Mouse (Mus musculus) limb, embryonic 13.5 days (tissue): ENCODE results near the gene Palld. TPM values are rescaled to one million over a fixed set of nuclear protein-coding genes. Genes with fewer than 3 reads are reported as not detected.

Experiments
- ATAC-seq: fragments of 200-750 bp; cut with Nextera tagmentation; 2 replicates; pipeline ENCODE4 v1.8.0; 2017; ENCODE audit warnings: low read depth, moderate number of reproducible peaks, moderate TSS enrichment; ENCODE audit not compliant: low FRiP score
- H3K27ac ChIP-seq: fragments of 300-500 bp; sonication (generic); 2 replicates; pipeline ENCODE4 v1.5.1; 2015; ENCODE audit warnings: inconsistent platforms, mild to moderate bottlenecking, moderate library complexity
- H3K27me3 ChIP-seq: fragments of 300-500 bp; sonication (generic); 2 replicates; pipeline ENCODE4 v1.6.1; 2015; ENCODE audit warnings: mild to moderate bottlenecking, inconsistent platforms
- H3K36me3 ChIP-seq: fragments of 300-500 bp; sonication (generic); 2 replicates; pipeline ENCODE4 v1.6.1; 2015; ENCODE audit warnings: inconsistent platforms, mild to moderate bottlenecking, moderate library complexity
- H3K4me1 ChIP-seq: fragments of 300-500 bp; sonication (generic); 2 replicates; pipeline ENCODE4 v1.6.1; 2015; ENCODE audit warnings: inconsistent platforms
- H3K4me2 ChIP-seq: fragments of 300-500 bp; sonication (generic); replicated peaks from 2 replicates; pipeline ENCODE4 v1.6.1; 2015; ENCODE audit warnings: inconsistent platforms, mild to moderate bottlenecking, moderate library complexity
- H3K4me3 ChIP-seq: fragments of 300-500 bp; sonication (generic); 2 replicates; pipeline ENCODE4 v1.5.1; 2015; ENCODE audit warnings: moderate library complexity, mild to moderate bottlenecking, inconsistent platforms
- H3K9ac ChIP-seq: fragments of 300-500 bp; sonication (generic); 2 replicates; pipeline ENCODE4 v1.6.1; 2015; ENCODE audit warnings: mild to moderate bottlenecking, inconsistent platforms
- H3K9me3 ChIP-seq: fragments of 300-500 bp; sonication (generic); 2 replicates; pipeline ENCODE4 v1.6.1; 2016; ENCODE audit warnings: inconsistent platforms
- WGBS: fragments of 180-500 bp; shearing (Covaris S2); methylation state at CpG from one replicate; pipeline ENCODE4 v1.1.7; 2015; 5-methylcytosine and 5-hydroxymethylcytosine counted together
- polyA plus RNA-seq: library from polyadenylated mRNA; unstranded; fragments of >200 nt; fragmentation: Nextera tagmentation; extraction: Ambion mirVana; gene quantifications from 2 replicates; pipeline ENCODE4 v1.2.1, GENCODE M21; 2015

The Palld gene
- polyA plus RNA-seq, 1 experiment from 2014 or later, result 116 TPM

DNA sequence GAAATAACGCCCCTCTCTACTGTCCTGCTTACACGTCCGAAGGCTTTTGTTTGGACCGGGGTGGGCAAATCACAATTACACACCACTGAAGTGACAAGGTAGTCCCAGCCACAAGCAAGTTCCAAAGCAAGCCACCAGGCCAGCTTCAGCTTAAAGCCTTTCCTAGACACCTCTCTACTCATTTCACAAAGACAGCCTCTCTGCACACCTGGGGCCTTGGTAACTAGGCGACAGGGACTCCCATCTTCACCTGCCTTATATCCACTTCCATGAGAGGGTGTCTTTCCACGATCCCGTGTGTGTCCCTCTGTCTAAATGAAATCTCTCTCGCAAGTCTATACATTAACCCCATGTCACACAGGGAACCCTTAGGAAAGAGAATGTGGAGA, 142.3 kb downstream of the Palld start:
- Histone ChIP-seq H3K4me3 (peak overlapping the region; percentile 69), H3K27me3 (peaks cover 5% of the 10 kb centered on the region; the same call in 1 of the 2 replicates), H3K36me3 (peaks cover 10% of the 10 kb centered on the region; the same call in 1 of the 2 replicates), H3K4me1 (peaks cover 42% of the 10 kb centered on the region), H3K9me3 (no peaks in the 10 kb centered on the region), H3K27ac (peak overlapping the region; percentile 87), H3K9ac (peak overlapping the region; percentile 87), H3K4me2 (peak overlapping the region; percentile 74)
- ATAC-seq, result peak; percentile 17
- 12% methylated on average over 8 of the region's 8 CpGs for WGBS

DNA sequence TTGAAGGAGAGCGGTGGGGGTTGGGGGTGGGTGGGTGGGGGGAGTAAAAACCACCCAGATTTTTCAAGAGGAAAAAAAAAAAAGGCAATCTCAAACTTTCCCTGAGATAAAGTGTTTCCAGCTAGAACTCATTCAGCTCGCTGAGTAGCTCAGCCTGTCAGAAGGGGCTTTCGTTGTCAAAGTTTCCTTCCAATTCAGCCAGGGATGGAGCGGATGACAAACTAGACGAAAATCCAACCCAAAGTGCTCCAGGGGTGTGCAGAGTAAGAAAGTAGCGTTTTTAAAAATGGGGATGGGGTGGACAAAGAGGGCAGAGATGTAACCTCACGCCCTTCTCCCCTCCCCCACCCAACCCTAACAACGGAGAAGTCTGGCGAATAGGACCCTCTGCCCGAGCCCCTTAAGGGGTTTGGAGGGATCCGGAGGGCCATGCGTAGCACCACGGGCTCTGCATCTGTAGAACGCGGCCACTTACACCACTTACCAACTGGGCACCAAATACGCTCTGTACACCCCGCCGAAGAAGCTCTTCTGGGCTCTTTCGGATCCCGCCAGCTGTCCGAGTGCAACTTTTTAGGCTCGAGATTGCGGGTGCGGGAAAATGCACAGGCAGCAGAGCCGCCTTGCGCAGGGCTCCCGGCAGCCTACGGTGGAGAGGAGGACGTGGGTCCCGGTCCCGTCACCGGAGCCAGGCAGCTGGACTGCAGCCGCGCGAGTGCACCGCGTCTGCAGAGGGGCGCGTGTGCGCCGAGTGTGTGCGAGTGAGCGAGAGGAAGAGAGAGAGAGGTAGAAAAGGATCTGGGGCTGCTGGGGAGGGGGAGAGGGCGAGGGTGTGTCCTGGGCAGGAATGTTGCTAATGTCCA, 142.9 kb downstream of the Palld start:
- H3K4me1 ChIP-seq, result peaks cover 44% of the 10 kb centered on the region
- H3K36me3 ChIP-seq, result peaks cover 15% of the 10 kb centered on the region; the same call in 1 of the 2 replicates
- peaks cover 5% of the 10 kb centered on the region; the same call in 1 of the 2 replicates for H3K27me3 ChIP-seq
- H3K4me3 ChIP-seq, result peak overlapping the region; percentile 69
- H3K9me3 ChIP-seq, result no peaks in the 10 kb centered on the region
- H3K9ac ChIP-seq, result peak overlapping the region; percentile 87
- peak overlapping the region; percentile 74 for H3K4me2 ChIP-seq
- under 1% methylated on average over 44 of the region's 44 CpGs for WGBS
- peak; percentile 81 for ATAC-seq
- peak overlapping the region; percentile 87 for H3K27ac ChIP-seq

DNA sequence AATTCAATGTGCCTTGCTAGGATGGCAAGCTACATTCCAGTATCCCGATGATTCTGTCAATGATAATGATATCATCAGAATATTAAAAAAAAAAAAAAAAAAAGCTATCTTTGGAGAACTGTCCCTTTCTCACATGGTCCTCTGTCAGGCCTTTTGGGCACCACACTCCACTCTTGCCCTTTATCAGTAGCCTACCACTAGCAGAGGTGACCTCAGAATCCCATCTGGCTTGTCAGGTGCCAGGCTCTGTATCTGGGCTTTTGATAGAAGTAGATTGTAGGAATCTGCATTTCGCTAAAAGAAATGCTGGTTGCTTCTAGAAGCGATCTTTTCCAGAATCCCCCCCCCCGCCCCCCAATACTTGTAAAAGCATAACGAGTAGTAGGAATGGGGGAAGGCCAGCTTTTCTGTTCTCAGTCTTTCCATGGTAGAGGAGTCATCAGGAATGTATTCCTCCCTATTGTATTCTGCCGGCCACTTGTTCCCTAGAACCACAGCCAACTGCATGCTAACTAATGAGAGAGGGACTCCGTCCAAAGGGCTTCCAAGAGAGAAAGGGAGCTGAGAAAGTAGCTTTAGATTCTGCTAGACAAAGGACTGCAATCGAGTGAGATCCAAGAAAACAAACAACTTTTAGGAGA, 143.7 kb downstream of the Palld start:
- peaks cover 5% of the 10 kb centered on the region; the same call in 1 of the 2 replicates for H3K27me3 ChIP-seq
- H3K4me3 ChIP-seq, result peak overlapping the region; percentile 69
- H3K27ac ChIP-seq, result peak overlapping the region; percentile 72
- no peaks in the 10 kb centered on the region for H3K9me3 ChIP-seq
- ATAC-seq, result no peak
- H3K36me3 ChIP-seq, result peaks cover 15% of the 10 kb centered on the region; the same call in 1 of the 2 replicates
- H3K9ac ChIP-seq, result peak overlapping the region; percentile 87
- peaks cover 44% of the 10 kb centered on the region for H3K4me1 ChIP-seq
- H3K4me2 ChIP-seq, result peak overlapping the region; percentile 74
- 22% methylated on average over 8 of the region's 8 CpGs for WGBS

DNA sequence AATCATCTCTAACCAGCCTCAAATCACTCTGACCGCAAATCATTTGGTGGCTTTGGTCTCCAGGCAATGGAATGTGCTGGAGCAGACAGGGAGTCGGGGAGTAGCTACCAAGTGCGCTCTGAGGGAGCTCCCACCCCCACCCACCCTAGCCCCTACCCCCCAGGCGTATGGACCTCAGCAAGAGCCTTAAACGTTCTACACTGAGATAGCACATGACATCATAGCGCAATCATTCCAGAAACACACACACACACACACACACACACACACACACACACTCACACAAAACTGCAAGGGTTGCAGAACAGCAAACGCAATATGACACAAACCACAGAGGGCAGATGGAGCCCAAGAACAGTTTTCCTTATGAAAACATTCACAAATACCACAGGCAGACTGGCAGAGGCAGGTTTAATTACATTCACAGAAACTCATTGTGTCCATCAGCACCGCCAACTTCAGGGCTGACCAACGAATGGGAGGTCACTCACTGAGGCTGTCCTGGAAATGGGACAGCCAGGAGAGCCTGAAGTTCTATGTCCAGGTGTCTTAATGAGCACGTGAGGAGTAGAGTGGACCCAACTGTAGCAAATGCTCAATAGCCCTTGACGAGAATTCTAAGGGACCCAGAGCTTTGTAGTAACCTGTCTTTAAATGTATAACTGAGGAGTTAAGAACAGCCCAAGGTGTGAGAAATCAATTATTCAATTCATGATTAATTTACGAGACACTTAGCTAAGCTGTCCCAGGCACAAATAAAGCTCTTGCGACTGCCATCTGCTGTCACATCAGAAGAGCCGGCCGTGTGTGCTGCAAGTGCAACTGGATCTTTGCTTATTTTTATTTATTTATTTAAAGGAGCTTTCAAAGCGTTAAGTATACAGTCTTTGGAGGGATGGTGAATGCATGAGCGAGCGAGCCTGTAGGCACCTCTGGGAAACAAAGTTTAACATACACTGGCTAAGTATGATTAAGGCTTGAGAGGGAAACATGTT, 145.2 kb downstream of the Palld start:
- peak overlapping the region; percentile 53 for H3K9ac ChIP-seq
- peaks cover 22% of the 10 kb centered on the region for H3K36me3 ChIP-seq
- H3K27ac ChIP-seq, result peak overlapping the region; percentile 72
- H3K27me3 ChIP-seq, result peaks cover 5% of the 10 kb centered on the region; the same call in 1 of the 2 replicates
- whole genome bisulfite sequencing, result 9% methylated on average over 18 of the region's 18 CpGs
- peaks cover 44% of the 10 kb centered on the region for H3K4me1 ChIP-seq
- no peaks in the 10 kb centered on the region for H3K9me3 ChIP-seq
- H3K4me2 ChIP-seq, result peak overlapping the region; percentile 74
- ATAC-seq, result peak; percentile 62
- H3K4me3 ChIP-seq, result peak overlapping the region; percentile 69

DNA sequence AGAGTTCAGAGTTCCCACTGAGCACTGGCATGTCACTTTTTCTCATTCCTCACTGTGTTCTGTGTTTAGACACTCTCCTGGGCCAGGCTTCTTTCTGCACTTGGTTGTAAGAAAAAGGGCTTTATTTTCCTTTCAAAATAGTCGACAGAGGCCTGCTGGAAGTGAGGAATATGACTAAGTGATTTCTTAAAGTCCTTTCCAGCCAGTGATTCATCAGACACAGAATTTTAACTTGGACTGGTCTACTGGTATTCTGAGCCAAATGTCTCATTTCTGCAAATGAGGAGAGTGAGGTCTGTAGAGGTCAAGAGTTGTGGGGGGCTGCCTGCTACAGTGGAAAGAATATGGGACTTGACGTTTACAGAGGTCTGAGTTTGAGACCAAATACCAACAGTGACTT, 147.3 kb downstream of the Palld start:
- Histone ChIP-seq H3K4me2 (no peak overlapping the region), H3K36me3 (peaks cover 41% of the 10 kb centered on the region), H3K4me1 (peaks cover 43% of the 10 kb centered on the region), H3K9me3 (no peaks in the 10 kb centered on the region), H3K4me3 (no peak overlapping the region), H3K27me3 (no peaks in the 10 kb centered on the region), H3K9ac (no peak overlapping the region), H3K27ac (no peak overlapping the region)
- WGBS, result 76% methylated on average over 2 of the region's 2 CpGs
- ATAC-seq, result no peak

DNA sequence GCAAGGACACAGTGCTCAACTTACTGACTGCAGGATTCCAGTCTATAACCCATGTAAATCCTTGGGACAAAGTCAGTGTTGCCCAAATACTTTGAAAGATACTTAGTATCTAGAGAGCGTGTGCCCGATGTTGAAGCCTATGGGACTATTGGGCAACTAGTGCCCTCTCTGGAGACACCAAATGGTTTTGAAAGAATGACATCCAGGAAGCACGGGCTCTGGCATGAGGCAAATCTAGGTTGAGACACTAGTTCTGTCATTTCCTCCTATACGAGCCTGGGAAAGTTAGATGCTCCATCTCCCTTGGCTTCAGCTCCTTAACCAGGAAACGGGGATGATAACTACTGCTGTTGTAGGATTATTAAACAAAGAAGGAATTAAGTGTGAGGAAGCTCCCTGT, 155.4 kb downstream of the Palld start:
- peaks cover 5% of the 10 kb centered on the region; the same call in 1 of the 2 replicates for H3K9me3 ChIP-seq
- no peak overlapping the region for H3K9ac ChIP-seq
- 90% methylated on average over 5 of the region's 5 CpGs for WGBS
- peaks cover 40% of the 10 kb centered on the region for H3K4me1 ChIP-seq
- H3K27ac ChIP-seq, result no peak overlapping the region
- H3K36me3 ChIP-seq, result peaks cover 27% of the 10 kb centered on the region
- H3K4me2 ChIP-seq, result no peak overlapping the region
- no peak overlapping the region for H3K4me3 ChIP-seq
- H3K27me3 ChIP-seq, result no peaks in the 10 kb centered on the region
- no peak for ATAC-seq

DNA sequence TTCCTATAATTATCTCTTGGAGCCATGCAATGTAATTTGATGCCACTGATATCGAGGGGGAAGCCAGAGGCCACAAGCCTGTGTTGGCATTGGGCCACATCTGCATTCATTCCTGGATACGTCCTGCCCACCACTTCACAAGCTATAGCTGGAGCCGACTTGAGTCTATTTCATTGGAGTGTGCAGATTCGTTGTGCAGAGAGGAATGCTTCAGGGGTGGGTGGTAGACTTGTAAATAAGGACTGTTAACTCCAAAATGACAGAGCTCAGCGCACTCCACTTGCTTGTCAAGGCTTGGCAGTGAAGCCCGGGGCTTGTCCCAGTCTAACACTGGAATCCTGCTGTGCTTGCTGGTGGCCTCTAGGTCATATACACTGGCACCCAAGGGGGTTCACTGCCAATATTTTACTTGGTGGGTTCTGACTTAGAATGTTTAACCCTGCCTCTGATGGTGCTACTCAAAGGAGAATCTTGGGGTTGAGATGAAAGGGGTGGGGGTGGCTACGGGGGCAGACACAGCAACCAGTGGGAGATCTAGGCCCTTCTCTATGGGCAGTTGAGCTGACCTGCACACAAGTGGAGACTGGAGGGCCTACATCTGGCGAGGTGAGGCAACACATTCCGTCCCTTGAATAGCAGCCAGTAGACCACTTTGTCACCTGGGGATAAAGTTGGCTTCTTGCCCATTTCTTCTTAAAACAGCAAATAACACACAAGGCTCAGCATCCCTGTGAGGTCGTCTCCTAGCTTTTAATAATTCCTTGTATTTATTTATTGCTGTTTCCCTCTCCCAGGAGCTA, 157.1 kb downstream of the Palld start:
- H3K4me2 ChIP-seq, result peak overlapping the region; percentile 34
- WGBS, result 10% methylated on average over 10 of the region's 10 CpGs
- H3K4me1 ChIP-seq, result peaks cover 40% of the 10 kb centered on the region
- peaks cover 5% of the 10 kb centered on the region; the same call in 1 of the 2 replicates for H3K9me3 ChIP-seq
- ATAC-seq, result peak; percentile 86
- H3K27ac ChIP-seq, result peak overlapping the region; percentile 40
- H3K4me3 ChIP-seq, result no peak overlapping the region
- no peak overlapping the region for H3K9ac ChIP-seq
- peaks cover 12% of the 10 kb centered on the region for H3K36me3 ChIP-seq
- no peaks in the 10 kb centered on the region for H3K27me3 ChIP-seq

DNA sequence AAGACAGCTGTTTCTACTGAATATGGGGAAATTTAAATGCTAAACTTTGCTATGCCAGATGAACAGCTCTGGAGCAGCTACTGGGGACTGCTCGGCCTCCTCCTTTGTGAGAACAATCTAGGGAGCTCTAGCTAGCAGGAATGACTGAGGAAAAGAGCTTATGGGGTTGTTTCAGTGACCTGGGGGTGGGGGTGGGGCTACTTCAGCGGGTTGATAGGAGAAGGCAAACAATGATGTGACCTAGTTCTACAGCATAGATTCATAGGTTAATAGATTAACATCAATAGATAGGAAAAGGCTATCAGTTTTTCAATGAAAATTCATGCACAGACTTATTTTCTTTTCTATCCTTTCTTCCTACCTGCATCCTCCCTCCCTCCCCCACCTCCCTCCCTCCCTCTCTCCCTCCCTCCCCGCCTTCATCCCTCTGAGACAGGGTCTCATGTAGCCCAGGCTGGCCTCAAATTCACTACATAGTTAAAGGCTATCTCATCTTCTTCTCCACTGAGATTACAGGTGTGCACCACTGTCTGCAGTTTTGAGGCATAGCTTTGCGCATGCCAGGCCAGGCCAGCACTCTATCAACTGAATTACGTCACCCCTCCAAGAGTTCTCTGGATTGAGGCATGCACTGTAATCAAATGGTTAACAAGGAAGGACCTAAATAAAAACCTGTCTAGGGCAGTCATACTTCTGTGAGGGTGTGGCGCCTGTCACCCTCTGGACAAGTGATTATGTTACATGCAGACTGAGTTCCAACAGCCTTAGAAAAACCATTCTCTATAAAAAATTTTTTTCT, 158.5 kb downstream of the Palld start:
- H3K4me3 ChIP-seq, result no peak overlapping the region
- peaks cover 40% of the 10 kb centered on the region for H3K4me1 ChIP-seq
- no peak overlapping the region for H3K9ac ChIP-seq
- no peak overlapping the region for H3K4me2 ChIP-seq
- ATAC-seq, result no peak
- peaks cover 4% of the 10 kb centered on the region; the same call in 1 of the 2 replicates for H3K9me3 ChIP-seq
- H3K27ac ChIP-seq, result no peak overlapping the region
- no peaks in the 10 kb centered on the region for H3K27me3 ChIP-seq
- H3K36me3 ChIP-seq, result no peaks in the 10 kb centered on the region
- WGBS, result 65% methylated on average over 6 of the region's 6 CpGs

DNA sequence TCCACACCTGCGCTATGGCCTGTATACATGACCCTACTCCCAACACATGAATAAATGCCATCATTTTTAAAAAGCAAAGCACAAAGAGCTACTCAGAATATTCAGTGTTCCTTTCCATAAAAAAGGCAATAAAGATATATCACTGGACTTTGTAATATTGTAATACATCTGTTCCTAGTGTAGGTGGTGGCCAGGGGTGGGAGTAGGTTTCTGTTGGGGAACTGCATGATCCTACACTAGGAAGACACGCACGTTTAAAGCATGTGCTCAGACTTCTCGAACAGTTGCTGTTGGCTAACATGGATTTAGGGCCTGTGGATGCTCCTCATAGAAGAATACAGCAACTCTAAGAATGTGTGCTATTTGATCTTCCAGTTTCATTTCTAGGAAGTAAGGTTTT, 165.0 kb downstream of the Palld start:
- H3K9me3 ChIP-seq, result peaks cover 4% of the 10 kb centered on the region; the same call in 1 of the 2 replicates
- 0 out of 2 replicates have a peak, but pooled peaks cover 3% of the 10 kb centered on the region for H3K36me3 ChIP-seq
- no peaks in the 10 kb centered on the region for H3K27me3 ChIP-seq
- no peak overlapping the region for H3K9ac ChIP-seq
- H3K4me2 ChIP-seq, result no peak overlapping the region
- no peak overlapping the region for H3K27ac ChIP-seq
- WGBS, result 83% methylated on average over 4 of the region's 4 CpGs
- H3K4me1 ChIP-seq, result peaks cover 22% of the 10 kb centered on the region
- no peak overlapping the region for H3K4me3 ChIP-seq
- no peak for ATAC-seq

DNA sequence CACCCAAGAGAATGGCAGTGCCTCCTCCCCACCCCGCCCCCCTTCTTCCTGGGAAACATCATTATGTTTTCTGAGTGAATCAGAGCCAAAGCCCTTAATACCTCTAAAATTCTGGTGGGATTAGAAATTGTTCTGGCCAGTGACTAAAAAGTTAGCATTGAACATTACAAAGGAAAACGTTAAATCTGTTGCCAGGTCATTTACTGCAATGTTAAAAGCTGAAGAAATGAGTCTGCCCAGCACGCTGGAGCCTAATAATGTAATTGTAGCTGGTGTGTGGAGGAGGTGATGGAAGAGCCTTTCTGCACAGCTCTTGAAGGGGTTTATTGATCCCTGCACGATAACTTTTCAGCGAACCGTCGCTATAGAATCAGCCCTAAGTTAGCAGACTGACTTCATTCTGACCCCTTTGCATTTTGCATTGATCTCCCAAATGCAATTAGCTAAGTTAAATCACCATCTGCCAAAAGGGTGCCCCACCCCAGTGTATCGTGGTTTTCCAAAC, 165.7 kb downstream of the Palld start:
- Histone ChIP-seq H3K4me1 (peaks cover 27% of the 10 kb centered on the region), H3K27ac (no peak overlapping the region)
- ATAC-seq, result peak; percentile 84; the same call in 1 of the 2 replicates

More for the DNA sequence above, 165.7 kb downstream of the Palld start:
- Histone ChIP-seq H3K36me3 (0 out of 2 replicates have a peak, but pooled peaks cover 3% of the 10 kb centered on the region), H3K9ac (no peak overlapping the region), H3K4me2 (no peak overlapping the region), H3K27me3 (no peaks in the 10 kb centered on the region), H3K9me3 (peaks cover 4% of the 10 kb centered on the region; the same call in 1 of the 2 replicates), H3K4me3 (no peak overlapping the region)
- 45% methylated on average over 8 of the region's 8 CpGs for WGBS
